Mouse (Mus musculus): ENCODE measurements around the gene Rnf145.
"Not testable (repeated sequence)": the region's sequence is repeated elsewhere in the genome, so short reads cannot be mapped to it uniquely, and the experiment has no call there.

Gene Rnf145

DNA sequence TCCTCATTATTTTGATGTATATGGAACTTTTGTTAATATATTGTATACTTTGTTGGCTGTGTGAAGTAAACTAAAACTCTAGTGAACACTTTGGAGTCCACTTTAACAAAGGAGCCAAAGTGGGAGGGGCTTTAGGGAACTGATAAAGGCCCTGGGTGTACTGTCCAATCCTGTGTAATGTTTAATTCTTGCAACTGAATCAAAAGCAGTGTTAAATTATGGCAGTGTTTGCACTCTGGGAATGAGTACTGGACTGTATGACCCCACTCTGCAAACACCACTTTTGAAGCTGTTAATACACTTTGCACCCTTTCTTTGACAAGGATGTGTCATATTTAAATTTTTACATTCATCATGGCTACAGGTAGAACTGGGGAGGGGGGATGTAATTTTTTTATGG lies 46.2 kb downstream of the Rnf145 start:
- DNase-seq: no peak

DNA sequence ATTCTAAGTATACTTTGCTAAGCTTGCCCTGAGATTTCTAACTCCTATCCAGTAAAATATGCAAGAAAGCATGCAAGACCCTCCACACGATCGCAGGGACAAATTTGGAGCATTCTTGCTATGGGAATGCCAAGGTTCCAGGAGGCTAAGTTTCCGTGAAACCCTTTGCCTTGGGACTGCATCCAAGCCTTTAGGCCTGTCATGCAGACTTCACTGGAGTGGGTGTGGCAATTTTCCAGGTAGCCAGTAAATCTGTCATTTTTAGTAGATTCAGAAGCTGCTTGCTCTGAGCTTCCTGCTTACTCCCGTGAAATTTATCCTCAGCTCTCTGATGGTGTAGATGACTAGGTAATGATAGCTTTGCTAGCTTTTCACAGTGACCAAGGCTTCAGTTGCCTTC lies 51.6 kb downstream of the Rnf145 start:
- DNase-seq: not testable (repeated sequence)

DNA sequence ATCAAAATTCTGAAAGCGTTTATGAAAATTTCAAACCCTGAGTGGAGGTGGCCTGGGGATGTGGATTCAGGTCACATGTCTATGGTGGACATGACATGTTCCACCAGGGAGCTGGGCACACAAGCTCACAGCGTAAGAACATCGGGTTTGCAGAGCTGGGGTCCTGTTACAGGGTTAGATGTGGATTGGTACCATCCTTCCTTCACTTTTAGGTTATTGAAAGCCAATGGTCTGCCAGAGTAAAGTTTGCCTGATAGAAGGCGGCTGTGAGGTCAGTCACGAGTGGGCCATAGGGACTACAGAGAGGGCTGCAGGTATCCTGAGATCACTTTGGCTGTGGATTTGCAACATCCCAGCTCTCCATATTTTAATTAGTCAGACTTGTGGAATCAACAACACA lies 54.0 kb downstream of the Rnf145 start:
- DNase-seq: no peak

DNA sequence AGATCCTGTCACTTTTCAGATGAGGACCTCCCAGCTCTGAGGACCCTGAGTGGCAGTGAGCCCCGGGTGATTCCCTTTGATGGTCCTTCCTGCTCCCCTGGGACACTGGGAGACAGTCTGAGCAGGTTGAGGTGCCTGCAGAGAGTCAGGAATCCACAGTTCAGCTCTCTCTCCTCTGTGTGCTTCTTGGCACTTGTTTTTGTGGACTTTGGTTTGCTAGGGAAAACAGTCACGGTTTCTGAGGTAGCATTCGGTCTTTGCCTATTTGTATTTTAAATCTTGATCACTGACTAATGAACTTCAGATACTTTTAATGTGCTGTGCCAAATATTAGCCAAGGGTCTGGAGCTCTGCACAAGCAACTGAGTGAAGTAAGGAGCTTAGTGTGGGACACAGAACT lies 54.6 kb downstream of the Rnf145 start:
- DNase-seq: no peak

DNA sequence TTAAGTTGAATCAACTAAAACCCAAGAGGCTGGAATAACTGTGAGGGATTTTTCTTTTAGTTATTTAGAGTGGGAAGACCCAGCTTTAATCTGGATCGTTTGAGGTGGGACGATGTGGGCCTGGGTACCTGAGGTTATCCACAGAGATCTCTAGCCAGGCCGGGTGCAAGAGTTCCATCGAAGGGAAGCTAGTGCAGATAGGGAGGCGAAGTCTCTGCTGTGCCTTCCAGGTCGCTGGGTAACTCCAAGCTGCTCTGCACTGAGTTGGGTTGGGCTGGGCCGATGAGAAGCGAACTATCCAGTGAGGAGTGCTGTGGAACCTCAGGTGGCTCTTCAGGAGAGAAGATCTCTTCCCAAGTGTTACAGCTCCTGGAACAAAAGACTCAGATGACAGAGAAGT lies 55.6 kb downstream of the Rnf145 start:
- no peak for DNase-seq

DNA sequence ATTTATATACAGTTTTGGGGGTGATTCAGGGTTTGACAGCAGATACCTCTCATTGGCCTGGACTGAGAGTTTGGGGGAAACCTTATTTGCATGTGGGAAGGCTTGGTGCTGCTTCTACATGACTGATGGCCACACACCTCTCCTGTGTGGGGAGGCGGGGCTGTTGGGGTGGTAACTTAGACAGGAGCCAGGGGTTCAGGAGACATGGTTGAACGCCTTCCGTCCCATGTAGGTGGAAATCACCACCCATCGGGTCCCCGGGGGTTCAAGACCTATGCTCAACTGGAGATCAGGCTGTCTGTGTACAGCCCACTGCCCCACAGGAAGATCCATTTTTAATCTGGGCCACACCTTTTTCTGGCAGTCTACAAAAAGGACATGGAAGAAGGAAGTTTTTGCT lies 56.1 kb downstream of the Rnf145 start:
- no peak for DNase-seq

DNA sequence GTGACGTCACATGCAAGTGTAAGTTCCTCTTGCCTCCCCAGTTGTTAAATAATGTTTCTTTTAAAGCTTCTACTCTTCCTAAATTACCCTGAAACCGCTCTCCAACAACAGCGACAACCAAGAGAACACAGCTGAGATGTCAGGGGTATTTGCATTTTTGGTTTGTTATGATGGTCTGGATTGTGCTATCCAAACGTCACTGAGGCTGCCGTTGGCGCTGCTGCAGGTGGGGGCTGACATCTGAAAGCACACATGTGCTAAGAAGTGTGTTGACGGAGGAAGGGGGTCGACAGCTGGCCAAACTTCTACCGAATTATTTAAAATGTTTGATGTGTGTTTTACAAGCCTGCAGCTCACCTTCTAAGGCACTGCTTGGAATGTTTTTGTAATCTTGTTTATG lies 59.1 kb downstream of the Rnf145 start:
- DNase-seq: peak; percentile 69 to 87

DNA sequence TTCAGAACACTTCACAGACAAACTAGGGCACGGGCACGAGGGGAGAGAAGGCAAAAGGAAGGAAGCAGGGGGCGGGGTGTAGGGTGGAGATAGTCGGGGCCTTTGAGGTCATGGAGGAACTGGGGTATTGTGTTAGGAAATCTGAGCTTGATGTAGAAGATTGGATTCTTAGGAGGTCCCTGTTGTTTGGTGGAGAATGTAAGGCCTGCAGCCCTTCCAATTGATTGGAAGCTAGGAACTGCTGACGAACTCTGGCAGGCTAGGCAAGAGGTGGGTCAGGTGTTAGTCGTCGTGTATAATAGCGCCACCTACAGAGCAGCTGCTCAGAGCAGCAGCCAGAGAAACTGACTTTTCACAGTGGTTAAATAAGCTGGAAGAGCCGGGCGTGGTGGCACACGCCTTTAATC lies 62.5 kb downstream of the Rnf145 start:
- DNase-seq: peak; percentile 77 to 81

DNA sequence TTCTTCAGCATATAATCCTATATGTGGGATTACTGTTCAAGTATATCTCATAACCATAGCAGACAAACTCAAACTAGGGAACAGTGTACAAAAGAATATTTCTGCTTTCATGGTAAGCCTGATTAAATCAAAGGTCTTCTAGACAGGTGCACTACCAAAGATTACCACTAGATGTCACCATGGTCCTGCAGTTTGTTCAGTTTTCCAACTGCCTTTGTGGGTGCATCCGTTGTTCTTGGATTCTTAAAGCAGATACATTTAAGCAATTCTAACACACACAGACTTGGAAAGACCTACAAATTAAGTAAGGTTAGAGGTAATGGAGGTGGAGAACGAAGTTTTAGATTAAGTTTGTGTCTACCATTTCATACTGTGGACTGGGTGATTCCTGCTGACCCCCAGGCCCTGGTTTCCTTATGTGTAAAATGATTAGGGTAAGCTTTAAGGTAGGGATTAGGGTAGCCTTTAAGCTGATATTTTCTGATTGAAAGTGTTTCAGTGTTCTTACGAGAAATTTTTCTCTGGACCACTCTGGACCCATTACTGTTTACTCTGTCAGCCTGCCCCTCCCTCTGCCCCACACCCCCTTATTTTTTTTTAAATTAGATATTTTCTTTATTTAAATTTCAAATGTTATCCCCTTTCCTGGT lies 67.4 kb downstream of the Rnf145 start:
- peak in 1 of 2 experiments; percentile 38 for DNase-seq

DNA sequence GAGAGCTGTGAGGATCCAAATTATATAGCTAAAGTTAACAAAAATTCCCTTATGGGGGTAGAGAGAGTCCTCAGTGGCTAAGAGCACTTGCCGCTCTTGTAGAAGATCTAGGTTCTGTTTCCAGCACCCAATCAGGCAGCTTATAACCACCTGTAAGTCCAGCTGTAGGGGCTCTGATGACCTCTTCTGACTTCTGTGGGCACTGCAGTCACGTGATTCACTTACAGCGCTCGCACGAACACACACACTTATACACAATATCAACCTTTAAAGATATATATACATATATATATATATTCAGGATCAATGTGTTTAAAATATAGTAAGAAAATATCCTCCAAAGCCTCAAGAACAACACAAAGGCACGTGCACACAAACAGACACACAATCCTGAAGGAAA lies 74.3 kb downstream of the Rnf145 start:
- DNase-seq: no peak

DNA sequence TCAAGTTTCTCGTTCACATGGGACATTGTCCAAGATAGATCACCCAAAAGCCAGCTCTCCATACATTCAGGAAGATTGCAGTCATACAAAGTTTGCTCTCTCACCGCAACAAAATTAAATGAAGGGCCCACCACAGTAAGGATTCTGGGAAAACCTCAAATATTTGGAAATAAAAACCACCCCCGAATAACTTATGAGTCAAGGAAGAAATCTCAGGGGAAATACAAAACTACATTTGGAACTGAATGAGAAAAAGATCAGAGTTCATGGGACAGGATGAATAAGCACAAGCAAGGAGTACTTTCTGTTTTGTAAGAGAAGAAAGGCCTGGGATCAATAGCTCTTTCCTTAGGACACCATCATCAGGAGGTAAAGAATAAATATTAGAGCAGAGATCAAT lies 76.0 kb downstream of the Rnf145 start:
- DNase-seq: no peak

DNA sequence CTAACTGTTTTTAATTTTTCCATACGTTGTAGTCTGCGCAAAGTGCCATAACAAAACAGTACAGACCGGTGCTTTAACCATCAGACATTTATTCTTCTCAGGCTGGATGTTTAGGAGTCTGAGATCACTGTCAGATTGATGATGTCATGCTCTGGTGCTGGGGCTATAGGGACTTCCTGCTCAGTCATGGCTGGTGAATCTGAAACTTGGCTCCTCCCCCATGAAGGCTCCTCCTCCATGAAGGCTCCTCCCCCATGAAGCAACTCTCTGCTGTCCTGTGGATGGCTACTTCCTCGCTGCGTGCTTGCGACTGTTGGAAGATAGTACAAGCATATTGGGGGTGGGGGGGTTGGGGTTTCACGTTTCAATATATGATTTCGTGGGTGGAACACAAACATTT lies 88.1 kb downstream of the Rnf145 start:
- DNase-seq: peak in 1 of 2 experiments; percentile 23

DNA sequence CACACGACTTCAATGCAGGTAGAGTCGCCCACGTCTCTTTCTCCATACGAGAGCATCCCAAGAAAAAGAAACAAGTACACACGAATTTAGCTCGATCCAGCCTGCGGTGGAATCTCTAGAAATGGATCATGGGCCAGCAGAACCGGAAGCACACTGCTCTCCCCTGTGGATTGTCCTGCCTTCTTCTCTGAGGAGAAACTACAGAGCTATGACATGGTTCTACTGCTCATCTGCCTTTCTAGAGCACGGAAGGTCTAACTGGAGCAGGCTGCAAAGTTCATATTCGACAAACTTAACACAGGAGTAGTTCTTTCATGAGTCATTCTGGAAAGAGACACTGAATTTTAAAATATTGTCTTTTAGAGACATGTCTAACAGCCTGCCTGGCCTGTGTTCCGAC lies 89.9 kb downstream of the Rnf145 start:
- DNase-seq: no peak

DNA sequence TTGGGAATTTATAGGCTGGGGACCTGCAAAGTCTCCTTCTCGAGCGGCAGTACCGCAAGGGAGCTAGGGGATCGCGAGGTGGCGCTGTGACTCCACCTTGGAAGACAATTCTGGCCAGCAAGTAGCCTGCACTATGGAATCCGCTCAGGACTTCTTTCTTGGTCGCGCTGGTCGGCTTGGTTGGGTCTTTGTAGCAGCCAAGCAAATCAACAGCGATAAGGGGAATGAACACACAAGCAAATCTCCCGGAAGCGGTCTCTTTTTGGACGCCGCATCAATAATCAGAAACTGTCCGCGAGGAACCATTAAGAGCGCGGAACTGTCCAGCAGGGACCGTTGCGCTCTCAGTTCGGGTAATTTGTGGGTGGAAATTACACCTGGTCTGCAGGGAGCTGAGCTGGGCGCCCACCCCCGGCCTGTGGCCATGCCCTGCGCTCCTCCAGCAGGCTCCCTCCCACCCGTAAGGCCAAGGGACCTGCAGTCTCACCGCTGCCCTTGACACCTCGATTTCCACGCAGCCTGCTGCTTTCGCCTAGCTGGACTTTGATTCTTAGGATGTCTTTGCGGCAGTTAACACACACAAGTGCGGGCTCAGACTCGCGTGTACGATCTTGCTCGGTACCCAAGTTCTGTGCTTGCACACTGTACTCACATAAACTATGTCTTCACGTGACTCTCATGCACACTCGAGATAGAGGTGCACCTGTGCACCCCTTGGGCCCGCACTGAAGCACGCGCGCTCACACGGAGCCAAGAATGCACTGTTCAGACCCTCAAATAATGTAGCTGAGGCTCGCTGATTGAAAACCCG lies 92.4 kb downstream of the Rnf145 start:
- DNase-seq: peak; percentile 69 to 76

DNA sequence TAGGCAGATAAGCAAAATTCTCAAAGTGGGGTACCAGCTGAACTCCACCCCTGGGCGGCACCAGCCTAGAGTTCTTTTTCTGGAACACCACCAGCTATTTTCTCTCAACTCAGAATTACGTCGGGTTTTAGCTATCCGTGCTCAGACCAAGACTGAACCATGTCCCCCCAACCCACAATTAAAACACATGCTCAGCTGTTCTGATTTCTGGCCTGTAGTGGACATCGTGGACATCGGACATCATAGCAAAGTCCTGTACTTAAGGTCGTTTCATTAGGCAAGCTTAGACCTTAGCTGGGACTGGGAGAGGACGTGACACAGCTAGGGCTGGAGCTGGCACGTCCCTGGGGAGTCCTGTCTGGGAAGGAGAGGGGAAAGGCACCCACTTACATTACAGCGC lies 93.4 kb downstream of the Rnf145 start:
- no peak for DNase-seq

DNA sequence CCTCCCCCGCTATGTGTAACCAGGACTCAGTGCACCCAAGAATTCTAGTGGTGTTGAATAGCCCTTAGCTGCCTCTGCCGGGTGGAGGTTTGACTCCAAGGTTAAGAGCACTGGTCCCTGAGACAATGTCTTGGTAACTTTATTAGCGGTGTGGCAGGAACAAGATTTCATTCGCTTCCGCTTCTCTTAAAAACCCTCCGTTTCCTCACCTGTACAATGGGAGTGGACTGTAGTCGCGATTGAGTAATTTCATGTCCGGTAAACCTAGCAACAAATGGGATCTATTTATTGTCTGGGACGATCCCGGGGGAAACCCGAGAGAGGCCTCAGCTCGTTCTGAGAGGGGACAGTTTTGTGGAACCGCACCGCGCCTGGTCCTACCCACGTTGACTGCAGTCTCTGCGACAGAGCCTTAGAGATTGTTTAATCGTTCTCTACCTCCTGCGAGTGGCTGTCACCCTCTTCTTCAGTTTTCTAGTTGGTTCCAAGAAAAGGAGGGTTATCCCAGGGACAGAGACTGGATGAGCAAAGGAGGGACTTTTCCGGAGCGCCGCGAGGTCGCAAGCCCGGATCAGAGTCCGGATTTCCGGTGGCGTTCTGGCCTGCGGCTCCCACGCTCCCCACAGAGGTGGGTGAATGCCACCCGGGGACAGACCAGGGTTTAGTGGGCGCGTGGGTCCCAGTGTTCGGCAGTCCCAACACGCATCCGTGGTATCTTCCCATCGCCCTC lies 94.1 kb downstream of the Rnf145 start:
- no peak for DNase-seq

DNA sequence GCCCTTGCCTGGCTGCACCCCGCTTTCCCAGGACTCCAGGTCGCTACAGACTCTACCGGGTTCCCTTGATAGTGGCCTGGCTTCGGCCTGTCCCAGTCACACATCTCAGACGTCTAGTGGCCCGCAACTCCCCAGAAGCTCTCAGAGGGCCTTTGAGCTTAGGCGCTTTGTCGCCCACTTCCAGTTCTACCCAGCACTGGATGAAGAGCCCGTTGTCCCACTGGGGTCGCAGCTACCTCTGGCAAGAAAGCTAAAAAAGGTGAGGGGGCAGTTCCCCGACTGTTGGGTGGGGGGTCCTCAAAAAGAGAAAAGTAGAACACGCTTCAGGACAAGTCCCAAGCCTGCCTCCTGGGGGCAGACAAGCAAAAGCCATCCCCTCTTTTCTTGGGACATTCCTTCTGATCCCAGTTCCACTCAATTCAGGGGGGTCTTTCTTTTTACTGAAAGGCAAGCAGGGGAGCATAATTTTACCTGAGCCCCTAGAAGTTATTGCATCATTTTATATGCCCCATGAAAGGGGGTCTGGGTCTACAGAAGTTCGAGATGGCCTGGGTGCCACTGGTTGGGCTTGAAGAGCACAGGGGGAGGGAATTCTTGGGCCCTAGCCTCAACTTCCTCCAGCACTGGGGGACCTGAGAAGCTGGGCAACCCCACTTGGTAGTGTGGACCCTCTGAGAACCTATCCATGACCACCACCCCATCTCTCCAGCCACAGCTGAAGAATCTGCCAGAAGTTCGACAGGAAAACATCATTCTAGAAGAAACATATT lies 94.8 kb downstream of the Rnf145 start:
- DNase-seq: no peak
